Mouse (Mus musculus) thymus, adult 2 months (tissue): ENCODE data around the gene Trdn.

Experiments used
- CTCF ChIP-seq: fragments of 200-500 bp; IDR thresholded peaks from 2 replicates; pipeline ENCODE4 v1.5.1; 2012; ENCODE audit warnings: mild to moderate bottlenecking, control low read depth, low read length, moderate library complexity, borderline replicate concordance; ENCODE audit not compliant: control insufficient read depth, poor library complexity, insufficient read depth; ENCODE audit errors: extremely low read depth
- POLR2A ChIP-seq: fragments of 200-500 bp; IDR thresholded peaks from 2 replicates; pipeline ENCODE4 v1.6.1; 2012; ENCODE audit warnings: mild to moderate bottlenecking, low read length, control low read depth, moderate library complexity; ENCODE audit not compliant: control insufficient read depth, poor library complexity, insufficient read depth; ENCODE audit errors: extremely low read depth

- TF ChIP-seq CTCF = no peak
- TF ChIP-seq POLR2A = no peak
Measured at GRCm38 (mm10) chr10:33082151-33082844, 1.9 kb downstream of the Trdn start.
